Mouse (Mus musculus): ENCODE data around the gene Ptpa. TPM values are rescaled to one million over a fixed set of nuclear protein-coding genes. Genes with fewer than 3 reads are reported as not detected.

Gene Ptpa
- polyA plus RNA-seq, 1 experiment from 2014 or later: 129 TPM

GRCm38 (mm10) chr2:30389000-30389399, 26.8 kb upstream of the Ptpa start:
- H3K4me3 ChIP-seq: no peak overlapping the region
- no peaks in the 10 kb centered on the region for H3K27me3 ChIP-seq (replicated peaks)
- H3K36me3 ChIP-seq: peaks cover 18% of the 10 kb centered on the region
- H3K9me3 ChIP-seq: no peaks in the 10 kb centered on the region
- H3K4me1 ChIP-seq: peaks cover 13% of the 10 kb centered on the region
- no peak overlapping the region for H3K27ac ChIP-seq
- no peak overlapping the region for H3K9ac ChIP-seq
- H3K4me2 ChIP-seq (replicated peaks): no peak overlapping the region
- WGBS: 90% methylated on average over 2 of the region's 2 CpGs
- ATAC-seq (ENCODE audit: low FRiP score, low read depth): no peak

DNA sequence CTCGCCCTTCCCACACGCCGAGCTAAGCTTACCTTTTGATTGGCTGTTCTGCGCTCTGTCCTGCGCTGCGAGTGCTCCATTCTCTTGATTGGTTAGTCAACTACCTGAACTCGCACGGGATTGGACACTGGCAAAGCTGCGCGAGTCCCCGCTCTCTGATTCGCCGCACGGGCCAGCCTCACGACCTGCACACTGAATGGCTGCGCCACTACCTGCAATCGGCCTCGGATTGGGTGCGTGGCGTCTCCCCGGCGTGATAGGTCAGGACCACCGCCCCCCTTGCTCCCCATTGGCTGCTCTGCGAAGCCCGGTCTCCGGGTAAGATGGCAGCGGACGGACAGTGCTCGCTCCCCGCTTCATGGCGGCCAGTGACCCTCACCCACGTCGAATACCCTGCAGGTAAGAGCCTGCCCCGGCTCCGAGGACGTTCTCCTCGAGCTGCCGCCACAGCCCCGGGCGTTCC, 23.7 kb upstream of the Ptpa start, which contains the start of gene Dolpp1:
Gene Dolpp1, plus strand, starts transcription at position 141 of the 463 bp plus-strand sequence.
- ATAC-seq (ENCODE audit: low FRiP score, low read depth): peak; percentile 99
- peak within 1 kb of the TSS; percentile 80 for H3K9ac ChIP-seq
- no peaks in the 10 kb centered on the region for H3K9me3 ChIP-seq
- under 1% methylated on average over 40 of the region's 40 CpGs for WGBS
- H3K4me2 ChIP-seq (replicated peaks): peak within 1 kb of the TSS; percentile 99
- H3K4me3 ChIP-seq: peak within 1 kb of the TSS; percentile 84
- H3K36me3 ChIP-seq: peaks cover 24% of the 10 kb centered on the region
- H3K4me1 ChIP-seq: peaks cover 16% of the 10 kb centered on the region
- peak within 1 kb of the TSS; percentile 86 for H3K27ac ChIP-seq
- no peaks in the 10 kb centered on the region for H3K27me3 ChIP-seq (replicated peaks)

DNA sequence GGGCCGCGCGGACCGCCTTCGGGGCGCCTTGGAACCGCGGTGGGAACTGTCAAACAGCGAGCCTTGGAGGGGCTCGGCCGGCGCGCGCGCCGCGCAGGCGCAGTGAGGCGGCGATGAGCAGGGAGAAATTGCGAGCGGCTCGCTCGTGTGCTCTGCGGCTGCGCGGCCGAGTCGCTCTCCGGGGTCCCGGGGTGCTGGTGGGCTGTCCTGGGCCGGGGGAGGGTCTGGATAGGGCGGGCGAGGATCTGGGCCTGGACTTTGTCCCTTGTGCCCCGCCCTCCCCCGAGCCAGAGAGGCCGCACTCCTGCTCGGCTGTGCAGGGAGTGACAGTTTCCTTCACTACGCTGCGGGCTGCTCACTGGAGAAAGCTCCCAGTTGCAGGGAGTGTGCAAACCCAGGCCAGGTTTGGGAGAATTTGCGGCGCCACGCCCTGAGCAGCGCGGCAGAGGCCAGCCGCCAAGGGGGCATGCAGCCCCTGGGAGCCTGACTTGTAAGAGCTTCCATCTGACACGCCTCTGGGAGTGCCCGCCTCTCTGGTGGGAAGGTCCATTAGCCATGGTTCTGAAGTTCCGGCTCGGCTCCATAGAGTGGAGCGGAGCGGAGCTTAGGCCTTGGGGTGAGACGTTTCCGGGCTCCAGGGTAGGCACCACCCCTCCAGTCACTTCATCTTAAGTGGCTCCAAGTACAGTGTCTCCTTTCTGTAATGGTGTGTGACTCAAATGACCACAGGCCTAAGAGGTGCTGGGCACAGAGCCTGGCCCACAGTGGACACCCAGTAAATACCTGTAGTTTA, 23.1 kb upstream of the Ptpa start:
- H3K4me2 ChIP-seq (replicated peaks): peak overlapping the region; percentile 99
- H3K4me3 ChIP-seq: peak overlapping the region; percentile 84
- H3K9me3 ChIP-seq: no peaks in the 10 kb centered on the region
- H3K4me1 ChIP-seq: peaks cover 18% of the 10 kb centered on the region
- peak overlapping the region; percentile 86 for H3K27ac ChIP-seq
- no peaks in the 10 kb centered on the region for H3K27me3 ChIP-seq (replicated peaks)
- peaks cover 30% of the 10 kb centered on the region for H3K36me3 ChIP-seq
- ATAC-seq (ENCODE audit: low FRiP score, low read depth): peak; percentile 83
- peak overlapping the region; percentile 80 for H3K9ac ChIP-seq
- WGBS: under 1% methylated on average over 54 of the region's 54 CpGs

- peaks cover 24% of the 10 kb centered on the region for H3K4me1 ChIP-seq
- H3K4me2 ChIP-seq (replicated peaks): peak overlapping the region; percentile 99
- no peak for ATAC-seq (ENCODE audit: low FRiP score, low read depth)
- no peaks in the 10 kb centered on the region for H3K27me3 ChIP-seq (replicated peaks)
- H3K9ac ChIP-seq: peak overlapping the region; percentile 80
- WGBS: 81% methylated on average over 1 of the region's 1 CpGs
- H3K4me3 ChIP-seq: peak overlapping the region; percentile 84
- no peak overlapping the region for H3K27ac ChIP-seq
- H3K9me3 ChIP-seq: no peaks in the 10 kb centered on the region
- H3K36me3 ChIP-seq: peaks cover 34% of the 10 kb centered on the region
Observed at GRCm38 (mm10) chr2:30393370-30393656, 22.5 kb upstream of the Ptpa start.

- H3K9ac ChIP-seq: no peak overlapping the region
- peaks cover 52% of the 10 kb centered on the region for H3K36me3 ChIP-seq
- whole genome bisulfite sequencing: 90% methylated on average over 7 of the region's 7 CpGs
- ATAC-seq (ENCODE audit: low FRiP score, low read depth): no peak
- no peaks in the 10 kb centered on the region for H3K9me3 ChIP-seq
- no peak overlapping the region for H3K4me3 ChIP-seq
- peaks cover 48% of the 10 kb centered on the region for H3K4me1 ChIP-seq
- H3K4me2 ChIP-seq (replicated peaks): no peak overlapping the region
- H3K27me3 ChIP-seq (replicated peaks): no peaks in the 10 kb centered on the region
- H3K27ac ChIP-seq: no peak overlapping the region
Observed at GRCm38 (mm10) chr2:30395757-30396156, 20.1 kb upstream of the Ptpa start.

GRCm38 (mm10) chr2:30396246-30396645, 19.6 kb upstream of the Ptpa start:
- Histone ChIP-seq H3K27ac (no peak overlapping the region), H3K27me3 (replicated peaks) (no peaks in the 10 kb centered on the region), H3K4me1 (peaks cover 48% of the 10 kb centered on the region), H3K9me3 (no peaks in the 10 kb centered on the region), H3K4me2 (replicated peaks) (no peak overlapping the region), H3K36me3 (peaks cover 55% of the 10 kb centered on the region), H3K4me3 (no peak overlapping the region), H3K9ac (no peak overlapping the region)
- WGBS: 90% methylated on average over 7 of the region's 7 CpGs
- no peak for ATAC-seq (ENCODE audit: low FRiP score, low read depth)

- Histone ChIP-seq H3K4me2 (replicated peaks) (no peak overlapping the region), H3K9ac (no peak overlapping the region), H3K4me3 (no peak overlapping the region), H3K27ac (no peak overlapping the region), H3K27me3 (replicated peaks) (no peaks in the 10 kb centered on the region), H3K36me3 (peaks cover 63% of the 10 kb centered on the region), H3K4me1 (peaks cover 45% of the 10 kb centered on the region), H3K9me3 (no peaks in the 10 kb centered on the region)
- ATAC-seq (ENCODE audit: low FRiP score, low read depth): no peak
- 87% methylated on average over 10 of the region's 10 CpGs for WGBS
Observed at GRCm38 (mm10) chr2:30397986-30398512, 17.8 kb upstream of the Ptpa start.

DNA sequence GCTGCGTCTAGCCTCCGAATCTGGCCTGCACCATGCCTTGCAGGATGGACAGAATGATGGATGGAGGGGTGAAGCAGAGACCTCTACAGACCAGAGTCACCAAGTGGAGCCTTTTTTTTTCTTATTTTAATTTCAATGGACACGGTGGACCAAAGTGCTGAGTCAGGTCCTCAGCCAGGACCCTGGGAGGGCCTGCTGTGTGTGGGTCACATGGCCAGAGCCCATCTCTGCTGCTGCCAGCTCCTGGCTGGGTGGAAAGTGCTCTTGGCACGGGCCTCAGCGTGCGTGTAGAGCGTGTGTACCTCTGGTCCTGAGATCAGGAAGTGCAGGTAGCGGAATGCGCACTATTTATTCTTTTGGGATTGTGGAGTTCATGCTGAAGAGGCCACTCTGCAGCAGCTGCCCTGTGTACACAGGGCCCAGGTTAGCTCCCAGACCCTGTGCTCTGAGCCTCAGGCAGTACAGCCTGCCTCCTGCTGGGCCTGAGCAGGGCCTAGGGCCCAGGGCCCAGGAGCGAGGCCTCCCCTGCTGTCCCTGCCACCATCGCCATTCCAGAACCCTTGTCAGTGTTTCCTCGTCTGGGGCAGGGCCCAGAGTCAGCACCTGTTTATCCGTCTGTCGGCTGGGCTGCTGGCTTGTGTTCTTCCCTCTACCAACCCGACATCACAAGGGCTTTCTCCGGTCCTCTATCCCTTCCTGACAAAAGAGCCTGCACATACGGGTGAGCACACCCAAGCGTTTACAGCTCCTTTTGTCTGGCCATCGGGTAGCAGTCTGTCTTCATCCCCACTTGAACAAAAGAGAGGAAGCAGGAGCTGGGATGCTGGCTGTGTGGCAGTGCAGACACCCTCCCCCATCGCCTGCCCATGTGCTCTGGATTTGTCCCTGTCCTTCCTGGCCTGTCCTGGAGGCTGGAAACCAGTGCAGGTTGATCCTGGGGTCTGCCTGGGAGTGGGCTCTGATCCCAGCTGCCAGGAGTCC, 16.4 kb upstream of the Ptpa start:
- Histone ChIP-seq H3K9me3 (no peaks in the 10 kb centered on the region), H3K27me3 (replicated peaks) (no peaks in the 10 kb centered on the region), H3K4me3 (no peak overlapping the region), H3K27ac (peak overlapping the region; percentile 39), H3K4me2 (replicated peaks) (no peak overlapping the region), H3K36me3 (peaks cover 69% of the 10 kb centered on the region), H3K4me1 (peaks cover 32% of the 10 kb centered on the region), H3K9ac (peak overlapping the region; percentile 47)
- ATAC-seq (ENCODE audit: low FRiP score, low read depth): peak; percentile 67
- WGBS: 21% methylated on average over 20 of the region's 20 CpGs

DNA sequence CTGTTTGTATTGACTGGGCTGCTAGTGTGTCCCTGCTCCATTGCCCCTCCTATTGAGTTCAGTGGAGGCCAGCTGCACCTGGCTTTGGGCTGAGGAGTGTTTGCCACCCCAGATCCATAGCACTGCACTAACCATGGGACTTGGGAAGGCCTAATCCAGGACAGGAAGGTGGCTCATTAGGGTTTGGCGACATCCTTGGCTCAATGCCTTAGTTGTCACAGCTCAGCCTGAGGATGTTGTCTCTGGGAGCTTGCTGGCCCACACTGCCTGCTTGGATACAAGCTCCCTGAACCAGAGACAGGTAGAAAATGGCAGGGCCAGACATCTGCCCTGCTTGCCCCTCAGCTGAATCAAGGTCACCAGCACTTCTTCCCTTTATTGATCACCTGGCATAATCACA, 14.3 kb upstream of the Ptpa start:
- 100% methylated on average over 1 of the region's 1 CpGs for WGBS
- Histone ChIP-seq H3K27ac (no peak overlapping the region), H3K4me3 (no peak overlapping the region), H3K9me3 (no peaks in the 10 kb centered on the region), H3K27me3 (replicated peaks) (no peaks in the 10 kb centered on the region), H3K4me2 (replicated peaks) (no peak overlapping the region), H3K36me3 (peaks cover 76% of the 10 kb centered on the region), H3K4me1 (peaks cover 32% of the 10 kb centered on the region), H3K9ac (no peak overlapping the region)
- no peak for ATAC-seq (ENCODE audit: low FRiP score, low read depth)

GRCm38 (mm10) chr2:30402351-30402826, 13.4 kb upstream of the Ptpa start:
- ATAC-seq (ENCODE audit: low FRiP score, low read depth): no peak
- WGBS: 92% methylated on average over 9 of the region's 9 CpGs
- H3K36me3 ChIP-seq: peaks cover 76% of the 10 kb centered on the region

DNA sequence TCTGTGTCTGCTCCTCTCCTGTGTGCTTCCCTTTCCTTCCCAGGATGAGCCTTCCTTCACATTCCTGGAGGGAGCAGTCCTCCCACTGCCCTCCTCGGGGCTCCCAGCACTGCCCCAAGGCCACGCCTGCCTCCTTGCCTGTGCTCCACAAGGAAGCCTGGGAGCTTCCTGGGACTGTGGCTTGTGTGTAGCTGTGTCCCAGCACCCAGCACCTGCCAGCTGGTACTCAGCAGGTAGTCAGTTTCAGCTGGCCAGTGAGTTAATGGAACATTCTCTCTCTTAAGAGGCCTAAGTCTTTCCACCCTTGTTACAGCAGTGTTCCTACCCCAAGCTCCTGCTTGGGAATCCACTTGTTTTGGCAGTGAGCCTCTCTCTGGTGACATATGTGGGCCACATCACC, 13.0 kb upstream of the Ptpa start:
- Histone ChIP-seq H3K4me3 (no peak overlapping the region), H3K36me3 (peaks cover 76% of the 10 kb centered on the region), H3K9ac (no peak overlapping the region), H3K9me3 (no peaks in the 10 kb centered on the region), H3K4me2 (replicated peaks) (no peak overlapping the region), H3K27ac (no peak overlapping the region), H3K4me1 (peaks cover 29% of the 10 kb centered on the region), H3K27me3 (replicated peaks) (no peaks in the 10 kb centered on the region)
- WGBS: 70% methylated on average over 2 of the region's 2 CpGs
- no peak for ATAC-seq (ENCODE audit: low FRiP score, low read depth)

More at GRCm38 (mm10) chr2:30402351-30402826, 13.4 kb upstream of the Ptpa start:
- H3K27me3 ChIP-seq (replicated peaks): no peaks in the 10 kb centered on the region
- no peak overlapping the region for H3K9ac ChIP-seq
- peaks cover 32% of the 10 kb centered on the region for H3K4me1 ChIP-seq
- H3K4me2 ChIP-seq (replicated peaks): no peak overlapping the region
- H3K27ac ChIP-seq: no peak overlapping the region
- H3K9me3 ChIP-seq: no peaks in the 10 kb centered on the region
- no peak overlapping the region for H3K4me3 ChIP-seq

DNA sequence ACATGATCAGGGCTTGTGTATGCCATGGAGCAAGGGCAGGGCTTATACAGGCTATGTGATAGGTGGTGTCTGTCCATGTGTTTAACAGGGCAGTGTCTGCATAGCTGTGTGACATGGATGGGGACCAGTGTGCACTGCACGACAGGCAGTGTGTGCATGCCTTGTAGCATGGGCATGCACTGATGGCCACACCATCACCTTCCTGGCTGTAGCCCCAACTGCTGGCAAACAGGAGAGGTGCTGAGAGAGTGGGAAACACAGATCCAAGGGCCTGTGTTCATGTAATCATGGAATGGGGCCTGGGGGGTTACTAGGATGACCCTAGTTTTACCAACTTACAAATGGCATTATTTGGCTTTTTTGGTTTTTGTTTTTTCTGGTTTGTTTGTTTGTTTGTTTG, 12.0 kb upstream of the Ptpa start:
- peaks cover 79% of the 10 kb centered on the region for H3K36me3 ChIP-seq
- H3K9ac ChIP-seq: no peak overlapping the region
- no peak overlapping the region for H3K4me3 ChIP-seq
- H3K27me3 ChIP-seq (replicated peaks): no peaks in the 10 kb centered on the region
- no peak overlapping the region for H3K4me2 ChIP-seq (replicated peaks)
- peaks cover 19% of the 10 kb centered on the region for H3K4me1 ChIP-seq
- H3K9me3 ChIP-seq: no peaks in the 10 kb centered on the region
- H3K27ac ChIP-seq: no peak overlapping the region
- 95% methylated on average over 1 of the region's 1 CpGs for whole genome bisulfite sequencing
- ATAC-seq (ENCODE audit: low FRiP score, low read depth): no peak

Data from neural tube, embryonic 12.5 days (tissue).